Mouse (Mus musculus): ENCODE measurements at regions not wholly inside any gene's neighbourhood (a gene's known extent, or its start where the extent isn't known, plus 50 kb on each side); places are given as distances from the start of the nearest gene placed in this dataset.

GRCm38 (mm10) chr7:133509486-133509885 is 92.5 kb downstream of the Tex36 start:
- TF ChIP-seq CTCF (IDR thresholded peaks at IDR 0.05; ENCODE audit: insufficient read depth, low read length) (no peak), POLR2A (IDR thresholded peaks at IDR 0.05; ENCODE audit: borderline replicate concordance, extremely low read depth, low read depth, low read length) (no peak)
